Mouse (Mus musculus) spleen, adult 2 months (tissue): ENCODE results near the gene Auts2. TPM values are rescaled to one million over a fixed set of nuclear protein-coding genes. Genes with fewer than 3 reads are reported as not detected.

Experiments
- DNase-seq, 2 experiments: peaks; one replicate each; pipeline versions ENCODE4 v3.0.0 to v3.0.0-alpha.2; 2012 to 2021; ENCODE audit warnings: low spot score in 2 of 2, low read depth in 1 of 2
- H3K27ac ChIP-seq: fragments of 200-500 bp; 2 replicates; pipeline ENCODE4 v1.5.1; 2012; ENCODE audit warnings: low read length, inconsistent platforms; ENCODE audit not compliant: insufficient read depth
- H3K27me3 ChIP-seq: fragments of 200-500 bp; 2 replicates; pipeline ENCODE4 v1.6.1; 2012; ENCODE audit warnings: mild to moderate bottlenecking, moderate library complexity, low read length, inconsistent platforms; ENCODE audit not compliant: control insufficient read depth, insufficient read depth
- H3K36me3 ChIP-seq: fragments of 200-500 bp; 2 replicates; pipeline ENCODE4 v1.6.1; 2012; ENCODE audit warnings: mild to moderate bottlenecking, low read length, inconsistent platforms; ENCODE audit not compliant: control insufficient read depth, insufficient read depth
- H3K4me1 ChIP-seq: fragments of 200-500 bp; 2 replicates; pipeline ENCODE4 v1.6.1; 2011; ENCODE audit warnings: inconsistent platforms; ENCODE audit not compliant: control insufficient read depth, insufficient read depth, insufficient read length
- H3K4me3 ChIP-seq: fragments of 200-500 bp; 2 replicates; pipeline ENCODE4 v1.5.1; 2011; ENCODE audit warnings: mild to moderate bottlenecking, inconsistent platforms; ENCODE audit not compliant: insufficient read depth, insufficient read length; ENCODE audit errors: extremely low read depth
- CTCF ChIP-seq: fragments of 200-500 bp; IDR thresholded peaks from 2 replicates; pipeline ENCODE4 v1.5.1; 2011; ENCODE audit warnings: mild to moderate bottlenecking, inconsistent platforms; ENCODE audit not compliant: insufficient read depth, insufficient read length, insufficient replicate concordance; ENCODE audit errors: extremely low read depth
- POLR2A ChIP-seq: fragments of 200-500 bp; IDR thresholded peaks from 2 replicates; pipeline ENCODE4 v1.6.1; 2011; ENCODE audit warnings: low read depth, low read length, inconsistent platforms
- WGBS: fragments of 180-500 bp; shearing (Covaris S2); methylation state at CpG from one replicate; pipeline ENCODE4 v1.1.7; 2018; 5-methylcytosine and 5-hydroxymethylcytosine counted together
- polyA plus RNA-seq: library from polyadenylated mRNA; depleted of rRNA; stranded (reverse); fragments of >200 nt; gene quantifications from 2 replicates; pipeline ENCODE4 v1.2.3, GENCODE M21; 2012

Gene Auts2
- polyA plus RNA-seq, 1 experiment, result 1.3 TPM

GRCm38 (mm10) chr5:131767176-131767575 lies 776.0 kb downstream of the Auts2 start:
- H3K4me3 ChIP-seq, result no peak overlapping the region
- no peak for DNase-seq
- no peak overlapping the region for H3K27ac ChIP-seq
- no peaks in the 10 kb centered on the region for H3K27me3 ChIP-seq
- H3K36me3 ChIP-seq, result no peaks in the 10 kb centered on the region
- WGBS, result 89% methylated on average over 9 of the region's 9 CpGs
- TF ChIP-seq POLR2A, result no peak
- TF ChIP-seq CTCF, result no peak
- no peaks in the 10 kb centered on the region for H3K4me1 ChIP-seq

GRCm38 (mm10) chr5:131759432-131759831 lies 783.7 kb downstream of the Auts2 start:
- no peak overlapping the region for H3K4me3 ChIP-seq
- WGBS, result 93% methylated on average over 13 of the region's 13 CpGs
- H3K27me3 ChIP-seq, result no peaks in the 10 kb centered on the region
- no peaks in the 10 kb centered on the region for H3K36me3 ChIP-seq
- H3K4me1 ChIP-seq, result no peaks in the 10 kb centered on the region
- TF ChIP-seq CTCF (no peak), POLR2A (no peak)
- H3K27ac ChIP-seq, result no peak overlapping the region
- DNase-seq, result no peak

- Histone ChIP-seq H3K27me3 (no peaks in the 10 kb centered on the region), H3K4me3 (no peak overlapping the region), H3K4me1 (no peaks in the 10 kb centered on the region), H3K27ac (no peak overlapping the region), H3K36me3 (no peaks in the 10 kb centered on the region)
- DNase-seq, result no peak
- 64% methylated on average over 2 of the region's 2 CpGs for WGBS
- TF ChIP-seq POLR2A (no peak), CTCF (no peak)
Observed at GRCm38 (mm10) chr5:131750330-131750729, 792.8 kb downstream of the Auts2 start.

GRCm38 (mm10) chr5:131749211-131749610 lies 793.9 kb downstream of the Auts2 start:
- Histone ChIP-seq H3K27me3 (no peaks in the 10 kb centered on the region), H3K36me3 (no peaks in the 10 kb centered on the region), H3K27ac (no peak overlapping the region), H3K4me1 (no peaks in the 10 kb centered on the region), H3K4me3 (no peak overlapping the region)
- 65% methylated on average over 6 of the region's 6 CpGs for WGBS
- TF ChIP-seq CTCF (no peak), POLR2A (no peak)
- DNase-seq, result no peak

- Histone ChIP-seq H3K27ac (no peak overlapping the region), H3K4me1 (no peaks in the 10 kb centered on the region), H3K36me3 (no peaks in the 10 kb centered on the region), H3K27me3 (no peaks in the 10 kb centered on the region), H3K4me3 (no peak overlapping the region)
- TF ChIP-seq POLR2A (no peak), CTCF (no peak)
- 86% methylated on average over 8 of the region's 8 CpGs for WGBS
- DNase-seq, result no peak
Observed at GRCm38 (mm10) chr5:131743069-131743468, 800.1 kb downstream of the Auts2 start.

GRCm38 (mm10) chr5:131737476-131737875 lies 805.7 kb downstream of the Auts2 start:
- H3K4me3 ChIP-seq, result no peak overlapping the region
- H3K4me1 ChIP-seq, result no peaks in the 10 kb centered on the region
- no peaks in the 10 kb centered on the region for H3K27me3 ChIP-seq
- no peaks in the 10 kb centered on the region for H3K36me3 ChIP-seq
- WGBS, result 93% methylated on average over 6 of the region's 6 CpGs
- TF ChIP-seq CTCF, result no peak
- TF ChIP-seq POLR2A, result no peak
- DNase-seq, result no peak
- H3K27ac ChIP-seq, result no peak overlapping the region

GRCm38 (mm10) chr5:131733324-131733660 lies 809.9 kb downstream of the Auts2 start:
- Histone ChIP-seq H3K36me3 (no peaks in the 10 kb centered on the region), H3K4me1 (no peaks in the 10 kb centered on the region), H3K4me3 (no peak overlapping the region), H3K27me3 (no peaks in the 10 kb centered on the region), H3K27ac (no peak overlapping the region)
- TF ChIP-seq CTCF, result no peak
- no peak for TF ChIP-seq POLR2A
- 55% methylated on average over 5 of the region's 5 CpGs for WGBS
- no peak for DNase-seq
